Mouse (Mus musculus) bone marrow, adult 2 months (tissue): Measurements from ENCODE around the gene Col6a4. TPM values are rescaled to one million over a fixed set of nuclear protein-coding genes. Genes with fewer than 3 reads are reported as not detected.

Source experiments
- H3K27ac ChIP-seq: fragments of 200-500 bp; 2 replicates; pipeline ENCODE4 v1.5.1; 2012; ENCODE audit warnings: low read depth, mild to moderate bottlenecking, control low read depth, inconsistent platforms, low read length; ENCODE audit not compliant: control insufficient read depth, poor library complexity, insufficient read depth
- H3K4me1 ChIP-seq: fragments of 200-500 bp; 2 replicates; pipeline ENCODE4 v1.6.1; 2011; ENCODE audit warnings: low read length; ENCODE audit not compliant: control insufficient read depth, insufficient read depth
- H3K4me3 ChIP-seq: fragments of 200-500 bp; replicated peaks from 2 replicates; pipeline ENCODE3; 2011; ENCODE audit warnings: mild to moderate bottlenecking, low read depth, low read length, control low read depth; ENCODE audit not compliant: control insufficient read depth
- CTCF ChIP-seq: fragments of 200-500 bp; IDR thresholded peaks from 2 replicates; pipeline ENCODE4 v1.5.1; 2011; ENCODE audit warnings: low read length, control low read depth; ENCODE audit not compliant: control insufficient read depth, insufficient read depth
- POLR2A ChIP-seq: fragments of 200-500 bp; IDR thresholded peaks from 2 replicates; pipeline ENCODE4 v1.6.1; 2011; ENCODE audit warnings: low read depth, mild to moderate bottlenecking, control low read depth, low read length, borderline replicate concordance; ENCODE audit not compliant: control insufficient read depth
- WGBS: fragments of 180-500 bp; shearing (Covaris S2); methylation state at CpG from one replicate; pipeline ENCODE4 v1.1.7; 2018; 5-methylcytosine and 5-hydroxymethylcytosine counted together
- polyA plus RNA-seq: library from polyadenylated mRNA; stranded (reverse); fragments of >200 nt; gene quantifications from 2 replicates; pipeline ENCODE4 v1.2.4, GENCODE M21; 2011; ENCODE audit warnings: low replicate concordance; ENCODE audit not compliant: missing spikeins, insufficient read depth, insufficient read length

Col6a4 gene
- polyA plus RNA-seq, 1 experiment = not detected

- 84% methylated on average over 5 of the region's 5 CpGs for WGBS
- H3K4me3 ChIP-seq = no peak overlapping the region
- H3K27ac ChIP-seq = no peak overlapping the region
- TF ChIP-seq CTCF (no peak), POLR2A (no peak)
- no peaks in the 10 kb centered on the region for H3K4me1 ChIP-seq
Measured at GRCm38 (mm10) chr9:106081528-106081927, 15.1 kb downstream of the Col6a4 start.

GRCm38 (mm10) chr9:106080261-106081033 is 16.1 kb downstream of the Col6a4 start:
- WGBS = 53% methylated on average over 12 of the region's 12 CpGs
- no peak overlapping the region for H3K27ac ChIP-seq
- no peaks in the 10 kb centered on the region for H3K4me1 ChIP-seq
- TF ChIP-seq CTCF (peak; percentile 33; the same call in 1 of the 2 replicates), POLR2A (no peak)
- no peak overlapping the region for H3K4me3 ChIP-seq

GRCm38 (mm10) chr9:106077953-106078352 is 18.6 kb downstream of the Col6a4 start:
- no peak for TF ChIP-seq CTCF
- TF ChIP-seq POLR2A = no peak
- H3K4me1 ChIP-seq = no peaks in the 10 kb centered on the region
- no peak overlapping the region for H3K4me3 ChIP-seq
- 76% methylated on average over 3 of the region's 3 CpGs for WGBS
- H3K27ac ChIP-seq = no peak overlapping the region

- TF ChIP-seq POLR2A (no peak), CTCF (no peak)
- WGBS = 63% methylated on average over 5 of the region's 5 CpGs
Measured at GRCm38 (mm10) chr9:106076234-106076633, 20.3 kb downstream of the Col6a4 start.

GRCm38 (mm10) chr9:106073956-106074355 is 22.6 kb downstream of the Col6a4 start:
- Histone ChIP-seq H3K4me3 (no peak overlapping the region), H3K4me1 (no peaks in the 10 kb centered on the region), H3K27ac (no peak overlapping the region)
- 66% methylated on average over 4 of the region's 4 CpGs for WGBS
- TF ChIP-seq POLR2A (no peak), CTCF (no peak)

More at GRCm38 (mm10) chr9:106076234-106076633, 20.3 kb downstream of the Col6a4 start:
- Histone ChIP-seq H3K27ac (no peak overlapping the region), H3K4me3 (no peak overlapping the region), H3K4me1 (no peaks in the 10 kb centered on the region)

- 46% methylated on average over 6 of the region's 6 CpGs for WGBS
- TF ChIP-seq POLR2A = no peak
- no peak for TF ChIP-seq CTCF
Measured at GRCm38 (mm10) chr9:106071651-106072050, 24.9 kb downstream of the Col6a4 start.

GRCm38 (mm10) chr9:106053446-106053845 is 43.1 kb downstream of the Col6a4 start:
- 84% methylated on average over 4 of the region's 4 CpGs for WGBS
- Histone ChIP-seq H3K27ac (no peak overlapping the region), H3K4me1 (no peaks in the 10 kb centered on the region), H3K4me3 (no peak overlapping the region)
- TF ChIP-seq POLR2A (no peak), CTCF (no peak)

More at GRCm38 (mm10) chr9:106071651-106072050, 24.9 kb downstream of the Col6a4 start:
- Histone ChIP-seq H3K4me3 (no peak overlapping the region), H3K27ac (no peak overlapping the region), H3K4me1 (no peaks in the 10 kb centered on the region)

GRCm38 (mm10) chr9:106043921-106044503 is 52.6 kb downstream of the Col6a4 start:
- Histone ChIP-seq H3K27ac (no peak overlapping the region), H3K4me1 (no peaks in the 10 kb centered on the region), H3K4me3 (no peak overlapping the region)
- WGBS = 88% methylated on average over 9 of the region's 9 CpGs
- no peak for TF ChIP-seq POLR2A
- TF ChIP-seq CTCF = no peak
